Mouse (Mus musculus): ENCODE data around the gene Ubxn6.
A peak's percentile ranks its signal among the peaks of the same experiment; 100 is the strongest.

Ubxn6 gene

GRCm38 (mm10) chr17:56055945-56056678, 18.7 kb downstream of the Ubxn6 start:
- no peak for DNase-seq (ENCODE audit: low spot score in 2 of 2)

- DNase-seq (ENCODE audit: low spot score in 2 of 2): no peak
Observed at GRCm38 (mm10) chr17:56054938-56055337, 19.9 kb downstream of the Ubxn6 start.

- DNase-seq (ENCODE audit: low spot score in 2 of 2): no peak
Observed at GRCm38 (mm10) chr17:56051369-56051768, 23.5 kb downstream of the Ubxn6 start.

GRCm38 (mm10) chr17:56040857-56041163, 34.0 kb downstream of the Ubxn6 start:
- peak in 1 of 2 experiments; percentile 20 for DNase-seq (ENCODE audit: low spot score in 2 of 2)

GRCm38 (mm10) chr17:56040030-56040856, 34.6 kb downstream of the Ubxn6 start, which contains the start of gene Chaf1a:
Gene Chaf1a (plus strand): TSS chr17:56040439.
- peak; percentile 96 to 98 for DNase-seq (ENCODE audit: low spot score in 2 of 2)

GRCm38 (mm10) chr17:56039345-56039744, 35.5 kb downstream of the Ubxn6 start:
- DNase-seq (ENCODE audit: low spot score in 2 of 2): no peak

GRCm38 (mm10) chr17:56038583-56039261, 36.1 kb downstream of the Ubxn6 start:
- DNase-seq (ENCODE audit: low spot score in 2 of 2): peak in 1 of 2 experiments; percentile 15

GRCm38 (mm10) chr17:56036901-56037287, 37.9 kb downstream of the Ubxn6 start:
- no peak for DNase-seq (ENCODE audit: low spot score in 2 of 2)

- DNase-seq (ENCODE audit: low spot score in 2 of 2): peak; percentile 99 to 100
Observed at GRCm38 (mm10) chr17:56036176-56036900, 38.5 kb downstream of the Ubxn6 start, which contains the start of gene Sh3gl1. Gene Sh3gl1 (minus strand): TSS chr17:56036635.

GRCm38 (mm10) chr17:56035216-56035615, 39.6 kb downstream of the Ubxn6 start:
- DNase-seq (ENCODE audit: low spot score in 2 of 2): no peak

- peak in 1 of 2 experiments; percentile 13 for DNase-seq (ENCODE audit: low spot score in 2 of 2)
Observed at GRCm38 (mm10) chr17:56034726-56035100, 40.1 kb downstream of the Ubxn6 start.

GRCm38 (mm10) chr17:56034040-56034725, 40.6 kb downstream of the Ubxn6 start:
- DNase-seq (ENCODE audit: low spot score in 2 of 2): no peak

- peak in 1 of 2 experiments; percentile 44 for DNase-seq (ENCODE audit: low spot score in 2 of 2)
Observed at GRCm38 (mm10) chr17:56032831-56033230, 42.0 kb downstream of the Ubxn6 start.

- no peak for DNase-seq (ENCODE audit: low spot score in 2 of 2)
Observed at GRCm38 (mm10) chr17:56032127-56032733, 42.6 kb downstream of the Ubxn6 start.

- no peak for DNase-seq (ENCODE audit: low spot score in 2 of 2)
Observed at GRCm38 (mm10) chr17:56031431-56031830, 43.4 kb downstream of the Ubxn6 start.

GRCm38 (mm10) chr17:56030919-56031318, 43.9 kb downstream of the Ubxn6 start:
- peak; percentile 29 to 62 for DNase-seq (ENCODE audit: low spot score in 2 of 2)

GRCm38 (mm10) chr17:56030238-56030870, 44.5 kb downstream of the Ubxn6 start:
- peak in 1 of 2 experiments; percentile 56 for DNase-seq (ENCODE audit: low spot score in 2 of 2)

- DNase-seq (ENCODE audit: low spot score in 2 of 2): no peak
Observed at GRCm38 (mm10) chr17:56027801-56028441, 46.9 kb downstream of the Ubxn6 start.

GRCm38 (mm10) chr17:56026881-56027280, 47.9 kb downstream of the Ubxn6 start:
- DNase-seq (ENCODE audit: low spot score in 2 of 2): no peak

- no peak for DNase-seq (ENCODE audit: low spot score in 2 of 2)
Observed at GRCm38 (mm10) chr17:56026303-56026702, 48.5 kb downstream of the Ubxn6 start.

Measured in spleen, postnatal 4 days (tissue).